Mouse (Mus musculus): ENCODE data around the gene Rab25.

DNA sequence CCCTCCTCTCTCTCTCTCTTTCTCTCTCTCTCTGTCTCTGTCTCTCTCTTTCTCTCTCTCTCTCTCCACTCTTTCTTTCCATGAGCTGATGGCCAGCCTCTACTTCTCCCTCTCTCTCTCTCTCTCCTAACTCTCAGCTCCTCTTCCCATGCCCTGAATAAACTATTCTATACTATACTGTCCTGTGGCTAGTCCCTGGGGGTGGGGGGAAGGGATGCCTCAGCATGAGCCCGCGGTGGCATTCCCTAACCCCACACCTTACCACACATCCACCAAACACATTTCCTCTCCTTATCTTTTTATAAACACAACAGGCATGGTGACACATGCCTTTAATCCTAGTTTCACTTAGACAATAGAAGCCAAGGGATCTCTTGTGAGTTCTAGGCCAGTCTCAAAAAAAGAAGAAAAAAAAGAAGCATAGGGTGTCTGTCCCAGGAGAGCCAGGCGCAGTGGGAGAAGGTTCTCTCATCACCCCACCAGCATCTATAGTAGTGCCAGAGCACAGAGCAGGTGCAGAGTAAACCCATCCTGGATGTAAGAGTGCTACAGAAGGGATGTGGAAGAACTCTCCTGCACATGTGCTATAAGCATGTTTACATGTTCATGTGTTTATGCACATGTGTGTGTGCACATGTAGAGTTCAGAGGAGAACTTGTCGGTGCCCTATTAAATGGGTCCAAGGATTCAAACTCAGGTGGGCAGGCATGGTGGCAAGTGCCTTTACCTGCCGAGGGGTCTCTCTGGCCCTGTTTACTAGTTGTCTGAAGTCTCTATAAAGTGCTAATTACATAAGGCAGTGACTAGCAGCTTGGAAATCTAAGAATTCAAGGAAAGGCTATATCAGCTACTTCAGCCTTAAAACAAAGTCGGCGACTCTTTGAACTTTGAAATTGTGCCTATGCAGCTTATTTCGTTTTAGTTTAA lies 30.7 kb upstream of the Rab25 start:
- TF ChIP-seq EP300 (IDR thresholded peaks at IDR 0.05; ENCODE audit: insufficient read depth, low read depth, low read length) = 0 out of 2 replicates have a peak, but pooled peaks have one; percentile 30
- no peak for TF ChIP-seq CTCF (IDR thresholded peaks at IDR 0.05; ENCODE audit: low read depth, low read length)
- no peak for TF ChIP-seq POLR2A (IDR thresholded peaks at IDR 0.05; ENCODE audit: insufficient read depth, low read length)

Measured in ES-Bruce4 (cell line).